Mouse (Mus musculus) midbrain, embryonic 14.5 days (tissue): ENCODE data around the gene Gm8439. TPM values are rescaled to one million over a fixed set of nuclear protein-coding genes. Genes with fewer than 3 reads are reported as not detected.
"Not testable (repeated sequence)": the region's sequence is repeated elsewhere in the genome, so short reads cannot be mapped to it uniquely, and the experiment has no call there.

ENCODE experiments used
- ATAC-seq: fragments of 200-750 bp; cut with Nextera tagmentation; 2 replicates; pipeline ENCODE4 v1.8.0; 2017; ENCODE audit warnings: moderate number of reproducible peaks, moderate library complexity; ENCODE audit not compliant: low FRiP score, low TSS enrichment
- DNase-seq: peaks from one replicate; pipeline ENCODE4 v3.0.0-alpha.2; 2015
- H3K27ac ChIP-seq: fragments of 300-500 bp; sonication (generic); replicated peaks from 2 replicates; pipeline ENCODE4 v1.5.1; 2014; ENCODE audit warnings: mild to moderate bottlenecking, low read depth, low read length, moderate library complexity
- H3K27me3 ChIP-seq: fragments of 300-500 bp; sonication (generic); 2 replicates; pipeline ENCODE4 v1.6.1; 2014; ENCODE audit warnings: low read length, control low read depth, mixed read lengths; ENCODE audit not compliant: control insufficient read depth, insufficient read depth
- H3K36me3 ChIP-seq: fragments of 300-500 bp; sonication (generic); 2 replicates; pipeline ENCODE4 v1.6.1; 2014; ENCODE audit warnings: low read length, control low read depth; ENCODE audit not compliant: control insufficient read depth, insufficient read depth
- H3K4me1 ChIP-seq: fragments of 300-500 bp; sonication (generic); 2 replicates; pipeline ENCODE4 v1.6.1; 2014; ENCODE audit warnings: mild to moderate bottlenecking, antibody characterized with exemption, low read length, control low read depth; ENCODE audit not compliant: control insufficient read depth, insufficient read depth
- H3K4me2 ChIP-seq: fragments of 300-500 bp; sonication (generic); 2 replicates; pipeline ENCODE4 v1.6.1; 2014; ENCODE audit warnings: mild to moderate bottlenecking, low read length, moderate library complexity
- H3K4me3 ChIP-seq: fragments of 300-500 bp; sonication (generic); replicated peaks from 2 replicates; pipeline ENCODE4 v1.5.1; 2014; ENCODE audit warnings: low read depth, low read length
- H3K9ac ChIP-seq: fragments of 300-500 bp; sonication (generic); replicated peaks from 2 replicates; pipeline ENCODE4 v1.6.1; 2014; ENCODE audit warnings: mild to moderate bottlenecking, low read length, moderate library complexity
- H3K9me3 ChIP-seq: fragments of 300-500 bp; sonication (generic); 2 replicates; pipeline ENCODE4 v1.6.1; 2016; ENCODE audit warnings: low read length, control low read depth, mixed read lengths; ENCODE audit not compliant: control insufficient read depth
- WGBS: fragments of 180-500 bp; shearing (Covaris S2); extraction: QIAGEN DNeasy Blood & Tissue Kit; methylation state at CpG from one replicate; pipeline ENCODE4 v1.1.7; 2014; 5-methylcytosine and 5-hydroxymethylcytosine counted together
- polyA plus RNA-seq: library from polyadenylated mRNA; unstranded; fragments of >200 nt; fragmentation: Nextera tagmentation; extraction: Ambion mirVana; gene quantifications from 2 replicates; pipeline ENCODE4 v1.2.1, GENCODE M21; 2014

The Gm8439 gene
- polyA plus RNA-seq, 1 experiment from 2014 or later = not detected

- Histone ChIP-seq H3K4me1 (peaks cover 23% of the 10 kb centered on the region), H3K4me3 (peak overlapping the region; percentile 76), H3K27me3 (no peaks in the 10 kb centered on the region), H3K27ac (peak overlapping the region; percentile 93), H3K4me2 (peak overlapping the region; percentile 68), H3K9ac (peak overlapping the region; percentile 88; the same call in 1 of the 2 replicates), H3K36me3 (no peaks in the 10 kb centered on the region), H3K9me3 (no peaks in the 10 kb centered on the region)
- WGBS = 86% methylated on average over 3 of the region's 3 CpGs
- DNase-seq (no peak), ATAC-seq (no peak)
Observed at GRCm38 (mm10) chr4:120571070-120571464, 17.5 kb upstream of the Gm8439 start.

DNA sequence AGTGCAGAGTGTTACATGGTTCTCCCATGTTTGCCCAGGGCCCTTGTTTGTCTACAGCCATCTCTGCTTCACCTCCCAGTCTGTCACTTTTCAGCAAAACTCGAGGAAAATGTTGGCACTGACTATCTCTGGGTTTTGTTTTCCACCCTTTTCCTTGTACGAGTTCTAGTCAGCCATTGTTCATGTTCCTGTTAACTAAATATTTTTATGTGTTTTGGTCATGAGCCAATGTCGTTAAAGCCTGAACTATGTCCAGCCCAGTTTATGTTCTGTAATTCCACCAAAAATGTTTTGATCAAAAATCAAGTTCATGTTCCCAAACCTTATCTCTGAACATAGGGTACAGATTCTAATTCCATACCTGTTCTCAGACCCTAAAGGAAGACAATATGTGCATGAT is 16.9 kb upstream of the Gm8439 start:
- DNase-seq (no peak), ATAC-seq (no peak)
- no peaks in the 10 kb centered on the region for H3K9me3 ChIP-seq
- no peak overlapping the region for H3K9ac ChIP-seq
- H3K4me2 ChIP-seq = no peak overlapping the region
- no peaks in the 10 kb centered on the region for H3K36me3 ChIP-seq
- 83% methylated on average over 3 of the region's 3 CpGs for WGBS
- H3K27ac ChIP-seq = no peak overlapping the region
- H3K4me1 ChIP-seq = peaks cover 23% of the 10 kb centered on the region
- no peaks in the 10 kb centered on the region for H3K27me3 ChIP-seq
- no peak overlapping the region for H3K4me3 ChIP-seq

DNA sequence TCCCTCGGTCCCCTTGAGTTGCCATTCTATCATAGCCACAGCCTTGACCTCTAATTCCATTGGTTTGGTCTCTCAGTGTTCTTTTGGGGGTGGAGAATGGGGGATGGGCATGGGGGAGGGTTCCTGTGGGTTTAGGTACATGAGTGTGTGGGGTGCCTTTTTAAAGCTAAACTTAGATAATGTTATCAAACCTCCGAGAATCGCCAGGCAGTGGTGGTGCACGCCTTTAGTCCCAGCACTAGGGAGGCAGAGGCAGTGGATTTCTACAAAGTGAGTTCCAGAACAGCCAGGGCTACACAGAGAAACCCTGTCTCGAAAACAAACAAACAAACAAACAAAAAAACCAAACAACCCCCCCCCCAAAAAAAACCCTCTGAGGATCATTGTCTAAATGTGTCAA is 7.7 kb upstream of the Gm8439 start:
- WGBS = 85% methylated on average over 5 of the region's 5 CpGs
- no peak overlapping the region for H3K4me2 ChIP-seq
- H3K9ac ChIP-seq = no peak overlapping the region
- DNase-seq (no peak), ATAC-seq (no peak)
- H3K4me1 ChIP-seq = no peaks in the 10 kb centered on the region
- no peaks in the 10 kb centered on the region for H3K36me3 ChIP-seq
- H3K4me3 ChIP-seq = no peak overlapping the region
- no peaks in the 10 kb centered on the region for H3K9me3 ChIP-seq
- H3K27ac ChIP-seq = no peak overlapping the region
- H3K27me3 ChIP-seq = no peaks in the 10 kb centered on the region

GRCm38 (mm10) chr4:120581711-120582110 is 6.8 kb upstream of the Gm8439 start:
- no peak overlapping the region for H3K27ac ChIP-seq

DNA sequence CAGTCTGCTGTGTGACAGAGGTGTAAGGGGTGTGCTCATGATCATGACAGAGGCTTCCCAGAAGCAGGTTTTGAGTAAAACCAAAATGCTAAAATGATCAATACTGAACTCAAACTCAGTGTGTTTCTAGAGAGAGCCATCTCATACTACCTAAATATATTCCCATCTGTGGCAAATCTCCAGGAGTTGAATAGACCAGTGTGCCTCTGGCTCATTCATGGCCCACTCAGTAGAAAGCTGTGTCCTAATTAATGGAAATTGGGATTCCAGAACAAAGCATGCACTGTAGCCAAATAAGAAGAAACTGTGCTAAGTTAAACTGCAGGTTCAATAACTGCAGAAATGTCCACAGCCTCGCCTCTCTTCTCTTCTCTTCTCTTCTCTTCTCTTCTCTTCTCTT is 1.6 kb upstream of the Gm8439 start:
- Histone ChIP-seq H3K27ac (no peak overlapping the region), H3K36me3 (no peaks in the 10 kb centered on the region), H3K9me3 (no peaks in the 10 kb centered on the region), H3K4me3 (no peak overlapping the region), H3K9ac (no peak overlapping the region), H3K4me2 (no peak overlapping the region), H3K4me1 (no peaks in the 10 kb centered on the region), H3K27me3 (peaks cover 5% of the 10 kb centered on the region; the same call in 1 of the 2 replicates)
- DNase-seq = no peak
- 47% methylated on average over 1 of the region's 1 CpGs for WGBS
- no peak for ATAC-seq

More at GRCm38 (mm10) chr4:120581711-120582110, 6.8 kb upstream of the Gm8439 start:
- Histone ChIP-seq H3K4me3 (no peak overlapping the region), H3K9me3 (no peaks in the 10 kb centered on the region), H3K4me1 (no peaks in the 10 kb centered on the region), H3K27me3 (no peaks in the 10 kb centered on the region), H3K36me3 (no peaks in the 10 kb centered on the region), H3K4me2 (no peak overlapping the region), H3K9ac (no peak overlapping the region)
- 89% methylated on average over 9 of the region's 9 CpGs for WGBS
- DNase-seq (no peak), ATAC-seq (no peak)

DNA sequence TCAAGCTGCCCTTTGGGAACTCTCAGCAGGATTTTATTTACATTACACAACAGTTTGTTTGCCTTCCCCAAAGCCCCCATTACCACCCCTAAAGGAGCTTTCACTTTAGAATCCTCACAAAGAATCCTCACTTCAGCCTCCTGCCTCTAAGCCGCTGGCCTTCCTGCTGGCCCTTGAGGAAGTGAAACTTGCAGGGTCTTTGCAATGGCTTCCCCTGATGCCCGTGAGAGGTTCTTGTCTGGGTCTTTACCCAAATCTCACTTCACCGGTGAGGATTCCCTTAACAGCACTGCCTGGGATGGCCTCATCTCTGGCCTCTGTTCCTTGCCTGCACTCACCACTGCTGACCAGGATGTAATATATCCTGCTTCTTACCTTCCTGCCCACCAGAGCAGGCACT is 525 bp downstream of the Gm8439 start:
- Histone ChIP-seq H3K36me3 (no peaks in the 10 kb centered on the region), H3K27me3 (peaks cover 5% of the 10 kb centered on the region; the same call in 1 of the 2 replicates), H3K4me3 (no peak overlapping the region), H3K9me3 (no peaks in the 10 kb centered on the region), H3K4me2 (no peak overlapping the region), H3K27ac (no peak overlapping the region), H3K4me1 (no peaks in the 10 kb centered on the region), H3K9ac (no peak overlapping the region; the same call in 1 of the 2 replicates)
- WGBS = 14% methylated on average over 3 of the region's 3 CpGs
- ATAC-seq (no peak), DNase-seq (no peak)

DNA sequence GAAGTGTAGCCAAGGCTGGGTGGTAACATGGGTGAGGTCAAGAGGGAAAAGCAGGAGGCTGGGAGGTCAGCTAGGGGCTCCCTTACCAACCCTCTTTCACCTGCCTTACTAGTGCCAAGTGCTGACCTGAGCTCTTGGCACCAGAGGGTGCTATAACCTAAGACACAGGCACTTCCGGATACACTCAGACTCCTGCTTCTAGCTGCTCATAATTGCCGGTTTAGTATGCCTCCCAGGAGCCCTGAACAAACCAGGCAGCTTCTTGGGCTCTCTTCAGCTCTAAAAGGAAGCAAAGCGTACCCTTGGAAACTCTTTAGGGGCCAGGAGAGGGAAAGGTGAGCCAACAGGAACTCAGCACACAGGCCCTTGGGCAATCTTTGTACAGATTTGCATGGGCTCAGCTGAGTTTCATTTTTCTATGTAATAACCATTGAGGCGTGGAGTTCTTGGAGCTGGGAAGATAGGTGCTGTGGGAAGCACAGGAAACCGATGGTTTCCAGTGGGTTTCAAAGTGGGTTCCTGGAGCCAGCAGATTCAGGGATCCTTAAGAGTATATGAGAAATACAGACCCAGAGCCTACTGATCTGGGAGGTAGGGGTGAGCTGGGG is 1.4 kb downstream of the Gm8439 start:
- no peaks in the 10 kb centered on the region for H3K9me3 ChIP-seq
- peak; percentile 78; the same call in 1 of the 2 replicates for ATAC-seq
- H3K4me3 ChIP-seq = no peak overlapping the region
- H3K9ac ChIP-seq = no peak overlapping the region; the same call in 1 of the 2 replicates
- H3K36me3 ChIP-seq = no peaks in the 10 kb centered on the region
- peaks cover 5% of the 10 kb centered on the region; the same call in 1 of the 2 replicates for H3K27me3 ChIP-seq
- peak; percentile 91 for DNase-seq
- no peaks in the 10 kb centered on the region for H3K4me1 ChIP-seq
- H3K4me2 ChIP-seq = no peak overlapping the region
- no peak overlapping the region for H3K27ac ChIP-seq
- WGBS = 27% methylated on average over 5 of the region's 5 CpGs

DNA sequence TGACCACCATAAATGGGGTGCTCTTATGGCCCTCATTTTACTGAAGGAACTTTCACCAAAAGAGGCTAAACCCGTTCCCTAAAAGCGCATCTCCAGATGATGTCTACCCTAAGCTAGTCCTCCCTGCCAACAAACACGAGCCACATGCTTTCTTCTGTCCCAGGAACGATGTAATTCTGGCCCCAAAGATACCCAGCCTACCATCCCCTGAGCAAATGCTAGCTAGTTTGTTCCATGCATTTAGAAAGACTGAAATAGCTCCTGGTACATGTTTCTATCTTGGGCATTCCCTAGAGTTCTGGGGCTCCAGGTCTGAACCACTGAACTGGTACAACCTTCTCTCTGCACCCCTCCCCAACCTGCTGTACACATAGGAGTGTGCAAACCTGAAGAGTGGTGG is 2.4 kb downstream of the Gm8439 start:
- ATAC-seq (no peak), DNase-seq (no peak)
- Histone ChIP-seq H3K4me3 (no peak overlapping the region), H3K4me2 (no peak overlapping the region), H3K9me3 (no peaks in the 10 kb centered on the region), H3K9ac (no peak overlapping the region), H3K4me1 (no peaks in the 10 kb centered on the region), H3K27ac (no peak overlapping the region), H3K27me3 (peaks cover 5% of the 10 kb centered on the region; the same call in 1 of the 2 replicates), H3K36me3 (no peaks in the 10 kb centered on the region)
- 83% methylated on average over 4 of the region's 4 CpGs for WGBS

DNA sequence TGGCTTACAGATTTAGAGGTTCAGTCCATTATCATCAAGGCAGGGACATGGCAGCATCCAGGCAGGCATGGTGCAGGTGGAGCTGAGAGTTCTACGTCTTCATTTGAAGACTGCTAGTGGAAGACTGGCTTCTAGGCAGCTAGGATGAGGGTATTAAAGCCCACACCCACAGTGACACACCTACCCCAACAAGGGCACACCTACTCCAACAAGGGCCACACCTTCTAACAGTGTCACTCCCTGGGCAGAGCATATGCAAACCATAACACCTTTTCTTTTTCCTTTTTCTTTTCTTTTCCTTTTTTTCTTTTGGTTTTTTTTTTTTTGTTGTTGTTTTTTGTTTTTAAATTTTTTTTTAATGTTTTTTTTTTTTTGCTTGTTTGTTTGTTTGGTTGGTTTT is 7.7 kb downstream of the Gm8439 start:
- ATAC-seq, H3K27me3 ChIP-seq, H3K4me2 ChIP-seq, H3K27ac ChIP-seq, H3K4me1 ChIP-seq, H3K36me3 ChIP-seq, DNase-seq, H3K4me3 ChIP-seq, H3K9me3 ChIP-seq, H3K9ac ChIP-seq: not testable (repeated sequence)
- WGBS = 90% methylated on average over 1 of the region's 1 CpGs
